Mouse (Mus musculus): ENCODE results near the gene Tcstv1.
"Not testable (repeated sequence)": the region's sequence is repeated elsewhere in the genome, so short reads cannot be mapped to it uniquely, and the experiment has no call there.

DNA sequence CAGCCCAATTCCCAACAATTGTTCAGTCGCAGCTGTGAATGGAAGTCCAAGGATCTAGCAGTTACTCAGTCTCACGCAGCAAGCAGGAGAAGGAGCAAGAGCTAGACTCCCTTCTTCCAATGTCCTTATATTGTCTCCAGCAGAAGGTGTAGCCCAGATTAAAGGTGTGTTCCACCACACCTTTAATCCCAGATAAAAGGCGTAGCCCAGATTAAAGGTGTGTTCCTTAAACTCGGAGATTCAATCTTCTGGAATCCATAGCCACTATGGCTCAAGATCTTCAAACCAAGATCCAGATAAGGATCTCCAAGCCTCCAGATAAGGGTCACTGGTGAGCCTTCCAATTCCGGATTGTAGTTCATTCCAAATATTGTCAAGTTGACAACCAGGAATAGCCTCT is 34.6 kb upstream of the Tcstv1 start, which contains the start of gene Gm21761:
- TF ChIP-seq POLR2A (IDR thresholded peaks at IDR 0.05; ENCODE audit: low read depth, low read length); CTCF (conservative IDR thresholded peaks at IDR 0.05 in 1 of 2, IDR thresholded peaks at IDR 0.05 in 1 of 2; ENCODE audit: low read depth in 2 of 2, low read length in 2 of 2); MXI1 (IDR thresholded peaks at IDR 0.05; ENCODE audit: low read depth, low read length); ZNF384 (IDR thresholded peaks at IDR 0.05; ENCODE audit: low read depth, low read length); TCF12 (IDR thresholded peaks at IDR 0.05; ENCODE audit: low read depth, low read length); IRF4 (IDR thresholded peaks at IDR 0.05; ENCODE audit: low read depth, low read length); MEF2A (IDR thresholded peaks at IDR 0.05; ENCODE audit: borderline replicate concordance, low read depth, low read length); EP300 (IDR thresholded peaks at IDR 0.05; ENCODE audit: low read length); RAD21 (IDR thresholded peaks at IDR 0.05; ENCODE audit: low read depth, low read length); SIN3A (IDR thresholded peaks at IDR 0.05; ENCODE audit: low read length): not testable (repeated sequence)
